Mouse (Mus musculus) forebrain, postnatal 0 days (tissue): Measurements from ENCODE around the gene Gpatch1. TPM values are rescaled to one million over a fixed set of nuclear protein-coding genes. Genes with fewer than 3 reads are reported as not detected.
"Not testable (repeated sequence)": the region's sequence is repeated elsewhere in the genome, so short reads cannot be mapped to it uniquely, and the experiment has no call there.

Source experiments
- ATAC-seq: fragments of 200-750 bp; cut with Nextera tagmentation; 2 replicates; pipeline ENCODE4 v1.8.0; 2017; ENCODE audit warnings: mild to moderate bottlenecking, moderate library complexity
- DNase-seq: peaks from one replicate; pipeline ENCODE4 v3.0.0-alpha.2; 2015
- H3K27ac ChIP-seq: fragments of 300-500 bp; sonication (generic); 2 replicates; pipeline ENCODE4 v1.5.1; 2014; ENCODE audit warnings: low read depth, mild to moderate bottlenecking, antibody characterized with exemption, low read length, moderate library complexity, mixed read lengths
- H3K27me3 ChIP-seq: fragments of 300-500 bp; sonication (generic); 2 replicates; pipeline ENCODE4 v1.6.1; 2014; ENCODE audit warnings: mild to moderate bottlenecking, low read length, mixed read lengths; ENCODE audit not compliant: insufficient read depth
- H3K36me3 ChIP-seq: fragments of 300-500 bp; sonication (generic); 2 replicates; pipeline ENCODE4 v1.6.1; 2014; ENCODE audit warnings: mild to moderate bottlenecking, moderate library complexity; ENCODE audit not compliant: insufficient read depth
- H3K4me1 ChIP-seq: fragments of 300-500 bp; sonication (generic); 2 replicates; pipeline ENCODE4 v1.6.1; 2014; ENCODE audit warnings: antibody characterized with exemption; ENCODE audit not compliant: insufficient read depth
- H3K4me2 ChIP-seq: fragments of 300-500 bp; sonication (generic); 2 replicates; pipeline ENCODE4 v1.6.1; 2014; ENCODE audit warnings: low read depth, mild to moderate bottlenecking, moderate library complexity
- H3K4me3 ChIP-seq: fragments of 300-500 bp; sonication (generic); 2 replicates; pipeline ENCODE4 v1.5.1; 2014; ENCODE audit warnings: low read depth, low read length, mixed read lengths
- H3K9ac ChIP-seq: fragments of 300-500 bp; sonication (generic); 2 replicates; pipeline ENCODE4 v1.6.1; 2014; ENCODE audit warnings: mild to moderate bottlenecking
- H3K9me3 ChIP-seq: fragments of 300-500 bp; sonication (generic); 2 replicates; pipeline ENCODE4 v1.6.1; 2016; ENCODE audit warnings: low read length
- CTCF ChIP-seq: sonication (generic); IDR thresholded peaks from 2 replicates; pipeline ENCODE4 v1.5.1; 2016; ENCODE audit warnings: antibody characterized with exemption, control low read depth, low read depth
- WGBS: fragments of 180-500 bp; shearing (Covaris S2); extraction: QIAGEN DNeasy Blood & Tissue Kit; methylation state at CpG from one replicate; pipeline ENCODE4 v1.1.7; 2014; 5-methylcytosine and 5-hydroxymethylcytosine counted together
- polyA plus RNA-seq: library from polyadenylated mRNA; unstranded; fragments of >200 nt; fragmentation: Nextera tagmentation; extraction: Ambion mirVana; gene quantifications from 2 replicates; pipeline ENCODE4 v1.2.1, GENCODE M21; 2015
- total RNA-seq: library from RNA; depleted of rRNA; stranded (reverse); fragments of >200 nt; gene quantifications from 2 replicates; pipeline ENCODE4 v1.2.3, GENCODE M21; 2014

Gene Gpatch1
- total and polyA plus RNA-seq, 2 experiments from 2014 or later, result 14.6 to 21.9 TPM

DNA sequence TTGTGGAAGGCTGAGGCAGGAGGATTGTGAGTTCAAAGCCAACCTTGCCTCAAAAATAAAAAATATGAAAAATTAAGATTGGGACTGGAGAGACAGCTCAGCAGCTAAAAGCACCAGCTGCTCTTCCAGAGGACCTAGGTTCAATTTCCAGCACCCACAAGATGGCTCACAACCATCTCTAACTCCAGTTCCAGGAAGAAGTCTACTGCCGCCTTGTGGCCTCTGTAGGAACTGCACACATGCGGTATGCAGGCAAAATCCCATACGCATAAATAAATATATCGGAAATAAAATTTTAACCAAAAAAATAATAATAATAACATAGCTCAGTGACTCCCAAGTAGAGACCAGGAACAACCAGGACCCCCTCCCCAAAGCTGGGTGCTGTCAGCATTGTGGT, 51.6 kb downstream of the Gpatch1 start:
- WGBS, result 86% methylated on average over 4 of the region's 4 CpGs
- Histone ChIP-seq H3K27me3 (no peaks in the 10 kb centered on the region), H3K9ac (no peak overlapping the region), H3K36me3 (no peaks in the 10 kb centered on the region), H3K4me3 (no peak overlapping the region), H3K9me3 (no peaks in the 10 kb centered on the region), H3K27ac (no peak overlapping the region), H3K4me2 (no peak overlapping the region), H3K4me1 (no peaks in the 10 kb centered on the region; the same call in 1 of the 2 replicates)
- DNase-seq (no peak), ATAC-seq (no peak)
- TF ChIP-seq CTCF, result peak; percentile 38

DNA sequence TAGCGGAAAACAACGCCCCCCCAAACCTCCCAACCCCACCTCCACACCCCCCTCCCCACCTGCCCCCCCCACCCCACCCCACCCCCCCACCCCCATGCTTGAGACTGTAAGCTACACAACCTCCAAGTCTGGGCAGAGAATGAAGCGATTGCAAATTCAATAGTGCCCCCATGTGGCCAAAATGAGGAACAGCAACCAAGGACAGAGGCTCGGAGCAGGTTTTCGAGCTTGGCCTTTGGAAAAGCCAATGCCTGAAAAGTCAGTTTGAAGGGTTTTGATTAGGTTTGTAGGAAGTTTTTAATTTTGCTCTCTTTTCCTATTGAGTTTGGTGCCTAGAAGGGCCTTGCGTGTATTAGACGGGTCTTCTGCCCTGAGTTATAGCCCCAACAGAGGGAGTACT, 53.5 kb downstream of the Gpatch1 start:
- ATAC-seq (peak; percentile 38; the same call in 1 of the 2 replicates), DNase-seq (peak; percentile 72)
- no peaks in the 10 kb centered on the region for H3K27me3 ChIP-seq
- no peaks in the 10 kb centered on the region for H3K9me3 ChIP-seq
- WGBS, result 11% methylated on average over 7 of the region's 7 CpGs
- no peak overlapping the region for H3K4me2 ChIP-seq
- H3K9ac ChIP-seq, result no peak overlapping the region
- H3K4me1 ChIP-seq, result no peaks in the 10 kb centered on the region; the same call in 1 of the 2 replicates
- no peaks in the 10 kb centered on the region for H3K36me3 ChIP-seq
- no peak overlapping the region for H3K4me3 ChIP-seq
- TF ChIP-seq CTCF, result peak; percentile 77
- no peak overlapping the region for H3K27ac ChIP-seq

DNA sequence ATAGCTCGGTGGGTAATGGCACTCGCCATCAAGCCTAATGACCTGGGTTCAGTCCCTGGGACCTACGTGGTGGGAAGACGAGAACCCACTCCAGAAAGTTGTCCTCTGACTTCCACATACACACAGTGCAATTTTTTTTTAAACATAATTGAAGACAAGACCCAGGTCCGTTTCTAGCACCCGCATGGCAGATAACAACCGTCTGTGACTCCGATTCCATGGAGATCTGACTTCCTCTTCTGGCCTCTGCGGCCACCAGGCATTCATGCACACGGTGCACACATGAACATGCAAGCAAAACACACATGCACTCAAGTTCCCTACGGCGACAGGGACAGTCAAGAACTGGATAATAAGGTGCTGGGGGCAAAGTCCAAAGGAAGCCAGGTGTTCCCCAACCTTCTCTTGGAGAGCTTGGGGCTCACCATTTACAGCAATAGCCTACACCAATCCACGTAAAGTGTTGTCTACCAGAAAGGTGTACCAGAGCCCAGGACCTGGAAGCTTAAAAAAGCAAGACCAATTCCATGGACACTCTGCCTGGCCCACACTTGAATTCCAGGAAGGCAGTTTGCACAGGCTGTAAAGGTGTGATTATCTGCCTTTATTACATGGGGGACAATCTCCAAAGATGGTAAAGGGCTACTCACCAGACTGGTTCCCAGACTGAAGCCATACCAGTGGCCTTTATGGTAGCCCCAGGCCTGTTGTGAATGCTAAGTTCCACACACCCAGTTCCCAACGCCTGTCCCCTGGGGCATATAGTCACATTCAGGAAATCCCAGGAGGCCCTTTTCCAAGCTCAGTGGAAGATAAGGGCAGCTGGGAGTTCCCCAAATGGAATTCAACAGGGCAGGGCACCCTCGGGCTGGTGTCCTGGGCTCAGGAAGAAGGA, 54.4 kb downstream of the Gpatch1 start:
- WGBS, result 90% methylated on average over 15 of the region's 15 CpGs

DNA sequence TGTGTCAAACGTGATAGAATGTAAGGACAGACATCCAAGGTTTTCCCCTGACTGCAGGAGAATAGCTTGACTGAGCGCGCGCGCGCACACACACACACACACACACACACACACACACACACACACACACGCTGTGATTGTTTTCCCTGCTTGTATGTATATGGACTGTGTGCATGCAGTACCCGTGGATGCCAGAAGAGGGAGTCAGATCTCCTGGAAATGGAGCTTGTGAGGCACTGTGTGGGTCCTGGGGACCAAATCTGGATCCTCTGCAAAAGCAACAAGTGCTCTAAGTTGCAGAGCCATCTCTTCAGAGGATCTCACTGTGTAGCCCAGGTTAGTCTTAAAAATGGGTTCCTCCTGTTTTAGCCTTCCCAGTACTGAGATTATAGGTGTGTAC, 58.9 kb downstream of the Gpatch1 start:
- H3K27me3 ChIP-seq, result no peaks in the 10 kb centered on the region
- H3K27ac ChIP-seq, result no peak overlapping the region
- ATAC-seq (no peak), DNase-seq (no peak)
- peak; percentile 42; the same call in 1 of the 2 replicates for TF ChIP-seq CTCF
- H3K9ac ChIP-seq, result no peak overlapping the region
- H3K9me3 ChIP-seq, result no peaks in the 10 kb centered on the region
- H3K36me3 ChIP-seq, result no peaks in the 10 kb centered on the region
- H3K4me2 ChIP-seq, result no peak overlapping the region
- no peaks in the 10 kb centered on the region for H3K4me1 ChIP-seq
- H3K4me3 ChIP-seq, result no peak overlapping the region
- 86% methylated on average over 8 of the region's 8 CpGs for WGBS

More for the DNA sequence above, 54.4 kb downstream of the Gpatch1 start:
- no peaks in the 10 kb centered on the region for H3K9me3 ChIP-seq
- no peak overlapping the region for H3K27ac ChIP-seq
- TF ChIP-seq CTCF, result no peak
- H3K27me3 ChIP-seq, result no peaks in the 10 kb centered on the region
- ATAC-seq (no peak), DNase-seq (no peak)
- H3K4me3 ChIP-seq, result no peak overlapping the region
- no peak overlapping the region for H3K4me2 ChIP-seq
- H3K4me1 ChIP-seq, result no peaks in the 10 kb centered on the region
- no peaks in the 10 kb centered on the region for H3K36me3 ChIP-seq
- H3K9ac ChIP-seq, result no peak overlapping the region

DNA sequence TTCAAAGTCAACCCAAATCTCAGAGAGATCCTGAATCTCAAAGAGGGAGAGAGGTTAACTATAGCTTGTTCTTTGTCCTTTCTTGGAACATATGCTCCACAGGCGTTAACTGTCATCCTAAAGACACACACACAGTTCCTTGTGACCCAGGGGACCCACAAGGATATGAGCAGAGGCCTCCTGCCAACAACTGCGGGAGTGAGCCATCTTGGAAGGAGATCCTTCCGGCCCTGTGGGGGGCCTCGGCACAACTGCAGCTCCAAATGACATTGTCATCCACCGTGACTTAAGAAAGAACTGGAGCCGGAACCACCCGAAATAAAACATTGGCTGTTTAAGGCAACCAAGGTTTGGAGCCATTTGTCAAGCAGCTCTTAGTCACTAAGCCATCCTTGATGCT, 59.9 kb downstream of the Gpatch1 start:
- Histone ChIP-seq H3K27ac (no peak overlapping the region), H3K9ac (no peak overlapping the region), H3K4me3 (no peak overlapping the region), H3K36me3 (no peaks in the 10 kb centered on the region), H3K9me3 (no peaks in the 10 kb centered on the region), H3K4me1 (no peaks in the 10 kb centered on the region), H3K4me2 (no peak overlapping the region), H3K27me3 (no peaks in the 10 kb centered on the region)
- 60% methylated on average over 7 of the region's 7 CpGs for WGBS
- no peak for TF ChIP-seq CTCF
- ATAC-seq (no peak), DNase-seq (no peak)

DNA sequence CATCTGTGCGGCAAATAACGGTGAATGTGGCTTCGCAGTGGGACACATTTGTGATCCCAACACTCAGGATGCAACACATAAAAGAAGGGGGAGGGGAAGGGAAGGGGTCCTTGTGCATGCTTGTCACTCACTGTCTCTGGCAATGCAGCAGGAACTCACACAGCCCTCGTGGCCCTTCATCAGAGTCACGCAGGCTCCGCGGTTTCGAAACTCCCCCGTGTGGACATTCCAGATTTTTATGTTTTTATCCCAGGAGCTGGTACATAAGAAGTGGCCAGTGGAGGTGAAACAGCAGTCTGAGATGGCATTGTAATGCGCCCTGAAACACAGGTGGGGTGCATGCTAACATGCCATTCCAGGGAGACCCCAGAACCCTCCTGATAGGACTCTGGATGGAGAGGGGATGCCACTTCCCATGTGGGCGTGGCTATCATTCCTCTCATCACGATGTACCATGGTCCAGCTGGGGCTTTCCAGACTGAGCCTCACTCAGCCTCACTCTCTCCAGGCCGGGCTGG, 66.1 kb downstream of the Gpatch1 start:
- Histone ChIP-seq H3K4me2 (peak overlapping the region; percentile 48), H3K9ac (0 out of 2 replicates have a peak overlapping the region, but pooled peaks have one; percentile 2), H3K4me1 (no peaks in the 10 kb centered on the region), H3K27me3 (no peaks in the 10 kb centered on the region), H3K36me3 (no peaks in the 10 kb centered on the region), H3K27ac (no peak overlapping the region), H3K4me3 (peak overlapping the region; percentile 27), H3K9me3 (no peaks in the 10 kb centered on the region)
- peak; percentile 81 for DNase-seq
- 4% methylated on average over 13 of the region's 13 CpGs for WGBS
- ATAC-seq, result peak; percentile 90
- TF ChIP-seq CTCF, result peak; percentile 65

DNA sequence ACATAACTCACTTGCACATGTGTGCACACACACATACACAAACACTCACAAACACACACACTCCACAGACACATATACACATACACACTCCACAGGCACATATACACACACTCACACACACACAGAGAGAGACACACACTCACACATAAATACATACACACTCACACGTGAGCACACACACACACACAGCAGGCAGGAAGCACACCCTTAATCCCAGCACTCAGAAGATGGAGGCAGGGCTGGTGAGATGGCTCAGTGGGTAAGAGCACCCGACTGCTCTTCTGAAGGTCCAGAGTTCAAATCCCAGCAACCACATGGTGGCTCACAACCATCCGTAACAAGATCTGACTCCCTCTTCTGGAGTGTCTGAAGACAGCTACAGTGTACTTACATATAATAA, 80.3 kb downstream of the Gpatch1 start:
- H3K4me2 ChIP-seq, H3K4me1 ChIP-seq, H3K9ac ChIP-seq, DNase-seq, H3K27me3 ChIP-seq, H3K27ac ChIP-seq, ATAC-seq, H3K9me3 ChIP-seq, H3K4me3 ChIP-seq, H3K36me3 ChIP-seq: not testable (repeated sequence)
- WGBS, result 64% methylated on average over 2 of the region's 3 CpGs
